26 mouse cellular contexts compared by ENCODE assay signal in the genomic region with DNA sequence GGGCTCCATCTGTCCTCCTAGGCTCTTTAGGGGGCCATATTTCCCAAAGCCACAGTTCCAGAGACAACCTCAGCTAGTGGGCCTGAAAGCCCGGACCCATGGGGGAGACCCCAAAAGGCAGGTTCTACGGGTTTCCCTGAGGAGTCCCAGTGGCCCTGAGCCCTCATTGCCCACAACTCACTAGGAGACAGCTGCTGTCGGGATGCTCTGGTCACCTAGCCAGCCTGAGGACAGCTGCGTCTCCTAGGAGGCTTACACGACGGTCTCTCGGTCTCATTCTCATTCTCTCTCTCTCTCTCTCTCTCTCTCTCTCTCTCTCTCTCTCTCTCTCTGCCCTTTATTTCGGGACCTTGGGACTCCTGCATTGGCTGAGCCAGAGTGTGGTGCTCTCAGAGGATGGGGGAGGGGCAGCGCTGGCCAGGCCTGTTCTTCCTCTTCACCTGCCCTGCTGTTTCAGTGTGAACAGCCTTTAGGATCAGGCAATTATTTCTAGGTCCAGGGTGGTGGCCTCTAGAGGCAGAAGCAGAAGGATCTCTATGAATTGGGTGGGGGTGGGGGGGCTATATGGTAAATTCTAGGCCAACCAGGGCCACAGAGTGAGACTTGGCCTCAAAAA.
DNase-seq lines count a peak whose midpoint lies in the region; ATAC-seq and TF ChIP-seq lines count a peak whose summit lies in the region.
"Had no signal": no experiment of that assay in that cellular context is flagged by ENCODE, and none has a peak within 500 bp of the region (broad histone marks: within the 10 kb centered on the region; RNA-seq: fewer than 3 reads in every experiment).

No protein-coding gene starts in this region.

- WGBS in heart, adult 2 months: 75% methylated on average over 9 of the region's 9 CpGs
- WGBS in midbrain, embryonic 14.5 days: 45% methylated on average over 9 of the region's 9 CpGs
- WGBS in midbrain, embryonic 16.5 days: 43% methylated on average over 9 of the region's 9 CpGs
- 57% methylated on average over 9 of the region's 9 CpGs for whole genome bisulfite sequencing in embryonic facial prominence, embryonic 13.5 days

- DNase-seq in heart, adult 2 months: no peak
- no peak for DNase-seq in heart, postnatal 4 days
- DNase-seq in midbrain, embryonic 14.5 days: peak; percentile 26
- DNase-seq in spleen, postnatal 10 days (ENCODE audit: low spot score in 2 of 2): no peak
- DNase-seq: adrenal gland, adult 2 months; adrenal gland, postnatal 36 days; cerebellum, postnatal 14 days; kidney, postnatal 10 days; layer of hippocampus, adult 9-11 months; lung, postnatal 36 days; right cerebral cortex, adult 18-20 months; spleen, adult 18-20 months; thymus, adult 18-20 months; thymus, postnatal 36 days had no signal

- H3K9me3 ChIP-seq in midbrain, embryonic 14.5 days (ENCODE audit: control insufficient read depth, low read length): no peaks in the 10 kb centered on the region
- no peaks in the 10 kb centered on the region for H3K9me3 ChIP-seq in midbrain, embryonic 16.5 days (replicated peaks; ENCODE audit: control insufficient read depth, low read length, poor library complexity, severe bottlenecking)
- H3K9me3 ChIP-seq in embryonic facial prominence, embryonic 13.5 days: no peaks in the 10 kb centered on the region
- H3K9me3 ChIP-seq: forebrain, embryonic 13.5 days; heart, embryonic 13.5 days; hindbrain, embryonic 12.5 days; lung, embryonic 15.5 days had no signal

- ATAC-seq in midbrain, embryonic 14.5 days (ENCODE audit: low FRiP score, low TSS enrichment): no peak
- ATAC-seq in midbrain, embryonic 16.5 days: no peak
- no peak for ATAC-seq in embryonic facial prominence, embryonic 13.5 days (ENCODE audit: insufficient number of reproducible peaks, insufficient read depth, low FRiP score, low TSS enrichment, low read depth)
- ATAC-seq: CD4-positive, CD25-positive, alpha-beta regulatory T cell, adult 4 months; forebrain, embryonic 13.5 days; intestine, embryonic 16.5 days had no signal

- no peaks in the 10 kb centered on the region for H3K79me2 ChIP-seq in heart, adult 2 months (replicated peaks; ENCODE audit: control insufficient read depth, insufficient read depth, low read length)
- H3K79me2 ChIP-seq in myocyte (ENCODE audit: control insufficient read depth, insufficient read depth): no peaks in the 10 kb centered on the region

- H3K27me3 ChIP-seq in heart, adult 2 months (ENCODE audit: control insufficient read depth, insufficient read depth, low read length): no peaks in the 10 kb centered on the region
- no peaks in the 10 kb centered on the region for H3K27me3 ChIP-seq in midbrain, embryonic 14.5 days (ENCODE audit: control insufficient read depth, insufficient read depth, low read length)
- no peaks in the 10 kb centered on the region for H3K27me3 ChIP-seq in midbrain, embryonic 16.5 days (ENCODE audit: control insufficient read depth, insufficient read depth, low read depth, low read length)
- peaks cover 20% of the 10 kb centered on the region; the same call in 1 of the 2 replicates for H3K27me3 ChIP-seq in embryonic facial prominence, embryonic 13.5 days
- H3K27me3 ChIP-seq in myocyte (ENCODE audit: control insufficient read depth, insufficient read depth, insufficient read length): peaks cover 23% of the 10 kb centered on the region

- TF ChIP-seq CTCF in heart, adult 2 months (IDR thresholded peaks at IDR 0.05): no peak

- H3K4me2 ChIP-seq in midbrain, embryonic 14.5 days (ENCODE audit: low read length): no peak overlapping the region
- no peak overlapping the region for H3K4me2 ChIP-seq in midbrain, embryonic 16.5 days (ENCODE audit: low read length)
- no peak overlapping the region for H3K4me2 ChIP-seq in embryonic facial prominence, embryonic 13.5 days
- no peak overlapping the region for H3K4me2 ChIP-seq in myocyte (ENCODE audit: low read depth)
- H3K4me2 ChIP-seq: forebrain, embryonic 13.5 days; heart, embryonic 13.5 days; hindbrain, embryonic 12.5 days; liver, embryonic 11.5 days; lung, embryonic 15.5 days had no signal

- H3K27ac ChIP-seq in heart, adult 2 months: peak overlapping the region; percentile 13
- no peak overlapping the region for H3K27ac ChIP-seq in midbrain, embryonic 14.5 days (replicated peaks; ENCODE audit: low read depth, low read length)
- no peak overlapping the region for H3K27ac ChIP-seq in midbrain, embryonic 16.5 days (ENCODE audit: low read length)
- peak overlapping the region; percentile 82 for H3K27ac ChIP-seq in embryonic facial prominence, embryonic 13.5 days
- H3K27ac ChIP-seq: forebrain, embryonic 13.5 days; heart, embryonic 13.5 days; lung, embryonic 15.5 days; stomach, postnatal 0 days had no signal

- H3K9ac ChIP-seq in heart, adult 2 months (ENCODE audit: low read depth, low read length): no peak overlapping the region
- H3K9ac ChIP-seq in midbrain, embryonic 14.5 days (replicated peaks; ENCODE audit: low read length): no peak overlapping the region
- no peak overlapping the region for H3K9ac ChIP-seq in midbrain, embryonic 16.5 days (ENCODE audit: low read depth, low read length)
- H3K9ac ChIP-seq in embryonic facial prominence, embryonic 13.5 days: no peak overlapping the region
- H3K9ac ChIP-seq: forebrain, embryonic 13.5 days; heart, embryonic 13.5 days; hindbrain, embryonic 12.5 days; limb, embryonic 12.5 days; lung, embryonic 15.5 days had no signal

- peaks cover 11% of the 10 kb centered on the region for H3K4me1 ChIP-seq in heart, adult 2 months (ENCODE audit: control insufficient read depth, insufficient read depth, low read length)
- peaks cover 37% of the 10 kb centered on the region for H3K4me1 ChIP-seq in midbrain, embryonic 14.5 days (ENCODE audit: control insufficient read depth, insufficient read depth, low read length)
- H3K4me1 ChIP-seq in midbrain, embryonic 16.5 days (ENCODE audit: control insufficient read depth, insufficient read depth, low read length): peaks cover 25% of the 10 kb centered on the region
- peaks cover 64% of the 10 kb centered on the region for H3K4me1 ChIP-seq in embryonic facial prominence, embryonic 13.5 days

- no peak overlapping the region for H3ac ChIP-seq in myocyte (ENCODE audit: control insufficient read depth, insufficient read length)

- no peak for TF ChIP-seq POLR2A in heart, adult 2 months (IDR thresholded peaks at IDR 0.05; ENCODE audit: insufficient read depth, low read depth, low read length)
- no peak for TF ChIP-seq POLR2A in myocyte (IDR thresholded peaks at IDR 0.05; ENCODE audit: insufficient read length, low read depth)

- H3K36me3 ChIP-seq in heart, adult 2 months (ENCODE audit: control insufficient read depth, insufficient read depth, low read length): no peaks in the 10 kb centered on the region
- H3K36me3 ChIP-seq in midbrain, embryonic 14.5 days (ENCODE audit: control insufficient read depth, insufficient read depth, low read length): no peaks in the 10 kb centered on the region
- H3K36me3 ChIP-seq in midbrain, embryonic 16.5 days (ENCODE audit: control insufficient read depth, insufficient read depth, low read length): no peaks in the 10 kb centered on the region
- H3K36me3 ChIP-seq in embryonic facial prominence, embryonic 13.5 days: no peaks in the 10 kb centered on the region
- H3K36me3 ChIP-seq in myocyte (ENCODE audit: control insufficient read depth, insufficient read depth): no peaks in the 10 kb centered on the region
- H3K36me3 ChIP-seq: heart, embryonic 13.5 days; hindbrain, embryonic 12.5 days; limb, embryonic 12.5 days; lung, embryonic 15.5 days had no signal

- intact Hi-C loops in heart, adult 2 months (cut with DNase I): no loop called here

- no peak for TF ChIP-seq EP300 in heart, adult 2 months (IDR thresholded peaks at IDR 0.05; ENCODE audit: insufficient read depth, low read depth, low read length)

- no peak overlapping the region for H3K4me3 ChIP-seq in heart, adult 2 months
- no peak overlapping the region for H3K4me3 ChIP-seq in midbrain, embryonic 14.5 days (replicated peaks; ENCODE audit: low read depth, low read length)
- H3K4me3 ChIP-seq in midbrain, embryonic 16.5 days (ENCODE audit: low read depth, low read length): no peak overlapping the region
- H3K4me3 ChIP-seq in embryonic facial prominence, embryonic 13.5 days: no peak overlapping the region
- H3K4me3 ChIP-seq in myocyte: no peak overlapping the region
- H3K4me3 ChIP-seq: forebrain, embryonic 13.5 days; heart, embryonic 13.5 days; hindbrain, embryonic 12.5 days; limb, embryonic 12.5 days; lung, embryonic 15.5 days had no signal

TF ChIP-seq in myocyte, 11 proteins besides CTCF, POLR2A, EP300 and RAD21:
- TF ChIP-seq MYOD1 (IDR thresholded peaks at IDR 0.05; ENCODE audit: control insufficient read depth in 1 of 3, insufficient read length in 2 of 3, low read depth in 2 of 3) (peak in 2 of 3 experiments; percentile 64 to 74), MYOG (IDR thresholded peaks at IDR 0.05; ENCODE audit: control insufficient read depth in 1 of 3, insufficient read depth in 1 of 3, insufficient read length in 2 of 3, low read depth in 2 of 3) (peak in 2 of 3 experiments; percentile 66 to 70), MAX (IDR thresholded peaks at IDR 0.05; ENCODE audit: low read depth) (no peak)

Comparison
In these comparisons a context has a peak if more than half of its experiments do, and no peak if none do; other contexts are left out.
1. H3K27ac ChIP-seq: peak in heart, adult 2 months (single experiment) and embryonic facial prominence, embryonic 13.5 days (single experiment); none in midbrain, embryonic 14.5 days (single experiment) and midbrain, embryonic 16.5 days (single experiment).